Mouse (Mus musculus) heart, adult 2 months (tissue): ENCODE data around the gene Tdrd12. TPM values are rescaled to one million over a fixed set of nuclear protein-coding genes. Genes with fewer than 3 reads are reported as not detected.
A peak's percentile ranks its signal among the peaks of the same experiment; 100 is the strongest.
"Not testable (repeated sequence)": the region's sequence is repeated elsewhere in the genome, so short reads cannot be mapped to it uniquely, and the experiment has no call there.

Source experiments
- DNase-seq, 2 experiments: peaks; one replicate each; pipeline ENCODE4 v3.0.0; 2021
- H3K27ac ChIP-seq: fragments of 200-600 bp; 2 replicates; pipeline ENCODE4 v1.8.1; 2022
- H3K27me3 ChIP-seq: fragments of 200-500 bp; 2 replicates; pipeline ENCODE4 v1.6.1; 2012; ENCODE audit warnings: mild to moderate bottlenecking, low read length, inconsistent platforms, mixed read lengths; ENCODE audit not compliant: control insufficient read depth, insufficient read depth
- H3K36me3 ChIP-seq: fragments of 200-500 bp; 2 replicates; pipeline ENCODE4 v1.6.1; 2012; ENCODE audit warnings: low read length, inconsistent platforms; ENCODE audit not compliant: control insufficient read depth, insufficient read depth
- H3K4me1 ChIP-seq: fragments of 200-500 bp; 2 replicates; pipeline ENCODE4 v1.6.1; 2011; ENCODE audit warnings: low read length; ENCODE audit not compliant: control insufficient read depth, insufficient read depth
- H3K4me3 ChIP-seq: fragments of 200-600 bp; 2 replicates; pipeline ENCODE4 v1.8.1; 2022
- H3K79me2 ChIP-seq: fragments of 200-500 bp; replicated peaks from 2 replicates; pipeline ENCODE4 v1.6.1; 2012; ENCODE audit warnings: mild to moderate bottlenecking, inconsistent platforms, low read length, moderate library complexity, mixed read lengths; ENCODE audit not compliant: control insufficient read depth, insufficient read depth
- H3K9ac ChIP-seq: fragments of 200-500 bp; 2 replicates; pipeline ENCODE4 v1.6.1; 2012; ENCODE audit warnings: low read depth, mild to moderate bottlenecking, control low read depth, inconsistent platforms, low read length, mixed read lengths
- CTCF ChIP-seq: fragments of 200-600 bp; IDR thresholded peaks from 2 replicates; pipeline ENCODE4 v1.8.1; 2022; ENCODE audit warnings: antibody characterized with exemption, mild to moderate bottlenecking, moderate library complexity
- EP300 ChIP-seq: fragments of 200-500 bp; IDR thresholded peaks from 2 replicates; pipeline ENCODE4 v1.6.1; 2011; ENCODE audit warnings: low read depth, low read length, control low read depth; ENCODE audit not compliant: insufficient read depth
- POLR2A ChIP-seq: fragments of 200-500 bp; IDR thresholded peaks from 2 replicates; pipeline ENCODE4 v1.6.1; 2011; ENCODE audit warnings: mild to moderate bottlenecking, low read depth, low read length, control low read depth; ENCODE audit not compliant: insufficient read depth
- WGBS: fragments of 180-500 bp; shearing (Covaris S2); methylation state at CpG from one replicate; pipeline ENCODE4 v1.1.7; 2018; 5-methylcytosine and 5-hydroxymethylcytosine counted together
- intact Hi-C: fragments of 180-260 bp; cut with DNase I; formaldehyde crosslinking; loops from one replicate; pipeline ENCODE4 v1.15.1; 2025
- polyA plus RNA-seq: library from polyadenylated mRNA; depleted of rRNA; stranded (reverse); fragments of >200 nt; gene quantifications from 2 replicates; pipeline ENCODE4 v1.2.3, GENCODE M21; 2012
- total RNA-seq, 2 experiments: library from RNA; stranded (reverse); gene quantifications; 2 replicates each; pipeline ENCODE4 v1.2.3; 2021

The Tdrd12 gene
- total and polyA plus RNA-seq, 3 experiments, result 0.27 TPM; not detected in 2

DNA sequence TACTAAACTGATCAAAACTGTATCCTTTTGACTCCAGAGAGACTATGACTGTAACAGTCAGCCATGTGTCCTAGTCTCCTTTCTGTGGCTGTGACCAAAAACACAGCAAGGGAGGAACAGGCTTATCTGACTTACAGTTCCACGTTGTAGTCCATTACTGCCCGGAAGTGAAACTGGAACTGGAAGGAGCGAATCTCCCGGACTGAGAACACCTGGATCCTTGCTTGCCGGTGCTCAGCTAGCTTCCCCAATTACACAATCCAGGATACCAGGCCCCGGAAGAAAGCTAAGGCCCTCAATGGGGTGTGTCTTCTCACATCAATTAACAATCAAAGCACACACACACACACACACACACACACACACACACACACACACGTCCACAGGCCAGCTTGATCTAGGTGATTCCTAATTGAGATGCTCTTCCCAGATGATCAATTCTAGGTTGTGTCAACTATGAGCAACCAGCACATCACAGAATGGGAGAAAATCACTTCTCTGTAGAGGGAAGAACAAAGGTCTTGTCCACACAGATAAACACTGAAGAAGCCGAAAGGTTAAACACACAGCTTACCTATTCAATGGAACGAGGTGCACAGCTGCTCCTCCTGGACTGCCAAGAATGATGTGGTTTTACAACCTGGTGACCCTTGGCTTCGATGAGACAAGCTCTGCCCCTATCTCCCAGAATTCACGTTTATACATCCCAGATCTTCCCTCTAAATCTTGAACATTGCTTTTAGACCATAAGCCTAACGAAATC is 1.6 kb downstream of the Tdrd12 start:
- H3K27ac ChIP-seq, result no peak overlapping the region
- H3K27me3 ChIP-seq, result no peaks in the 10 kb centered on the region
- no peaks in the 10 kb centered on the region for H3K79me2 ChIP-seq
- H3K4me1 ChIP-seq, result no peaks in the 10 kb centered on the region
- intact Hi-C loops, result no loop called here
- no peak overlapping the region for H3K4me3 ChIP-seq
- no peak for TF ChIP-seq EP300
- WGBS, result 55% methylated on average over 12 of the region's 12 CpGs
- no peak overlapping the region for H3K9ac ChIP-seq
- no peak for DNase-seq
- H3K36me3 ChIP-seq, result no peaks in the 10 kb centered on the region

DNA sequence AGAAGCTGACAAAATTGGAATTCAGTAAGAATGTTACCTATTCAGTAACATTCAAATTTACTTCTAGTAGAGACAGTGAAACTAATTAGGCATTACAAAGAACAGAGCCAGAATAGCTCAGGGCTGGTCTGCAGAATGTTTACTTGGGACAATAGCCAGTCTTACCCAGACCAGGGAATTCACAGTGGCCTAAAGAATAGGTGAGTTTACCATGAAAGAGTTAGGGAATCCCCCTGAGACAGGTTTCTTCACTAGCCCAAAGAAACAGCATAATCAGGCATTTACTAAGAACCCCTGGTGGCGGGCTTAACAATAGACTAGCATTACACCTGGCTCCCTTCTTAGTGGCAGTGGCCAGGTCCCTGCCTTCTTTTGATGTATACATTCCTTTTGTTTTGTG is 7.0 kb downstream of the Tdrd12 start:
- WGBS, result 69% methylated on average over 1 of the region's 1 CpGs
- H3K9ac ChIP-seq, intact Hi-C loops, H3K27me3 ChIP-seq, H3K27ac ChIP-seq, H3K36me3 ChIP-seq, DNase-seq, H3K79me2 ChIP-seq, H3K4me3 ChIP-seq, H3K4me1 ChIP-seq: not testable (repeated sequence)

- intact Hi-C loops, result no loop called here
- no peak overlapping the region for H3K4me3 ChIP-seq
- no peaks in the 10 kb centered on the region for H3K79me2 ChIP-seq
- DNase-seq, result no peak
- H3K36me3 ChIP-seq, result no peaks in the 10 kb centered on the region
- TF ChIP-seq CTCF (no peak), POLR2A (no peak), EP300 (no peak)
- H3K27me3 ChIP-seq, result no peaks in the 10 kb centered on the region
- no peak overlapping the region for H3K27ac ChIP-seq
- H3K9ac ChIP-seq, result no peak overlapping the region
- no peaks in the 10 kb centered on the region for H3K4me1 ChIP-seq
- WGBS, result 68% methylated on average over 3 of the region's 3 CpGs
Measured at GRCm38 (mm10) chr7:35530026-35530425, 7.5 kb downstream of the Tdrd12 start.

DNA sequence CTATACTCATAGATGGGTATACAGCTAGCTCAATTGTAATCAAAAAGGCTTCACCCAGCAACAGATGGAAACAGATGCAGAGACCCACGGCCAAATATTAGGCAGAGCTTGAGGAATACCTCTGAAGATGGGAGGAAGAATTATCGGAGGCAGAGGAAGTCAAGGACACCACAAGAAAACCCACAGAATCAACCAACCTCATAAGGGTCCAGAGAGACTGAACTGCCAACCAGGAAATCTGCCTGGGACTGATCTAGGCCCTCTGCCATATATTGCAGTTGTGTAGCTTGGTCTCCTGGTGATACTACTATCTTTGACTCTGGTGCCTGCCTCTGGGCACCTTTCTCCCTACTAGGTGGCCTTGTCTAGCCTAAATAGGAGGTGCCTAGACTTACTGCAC is 10.8 kb downstream of the Tdrd12 start:
- 80% methylated on average over 2 of the region's 2 CpGs for WGBS
- Histone ChIP-seq H3K4me1 (no peaks in the 10 kb centered on the region), H3K4me3 (no peak overlapping the region), H3K36me3 (no peaks in the 10 kb centered on the region), H3K27ac (no peak overlapping the region), H3K27me3 (no peaks in the 10 kb centered on the region), H3K79me2 (no peaks in the 10 kb centered on the region), H3K9ac (no peak overlapping the region)
- TF ChIP-seq POLR2A (no peak), CTCF (no peak), EP300 (no peak)
- no peak for DNase-seq
- intact Hi-C loops, result no loop called here

DNA sequence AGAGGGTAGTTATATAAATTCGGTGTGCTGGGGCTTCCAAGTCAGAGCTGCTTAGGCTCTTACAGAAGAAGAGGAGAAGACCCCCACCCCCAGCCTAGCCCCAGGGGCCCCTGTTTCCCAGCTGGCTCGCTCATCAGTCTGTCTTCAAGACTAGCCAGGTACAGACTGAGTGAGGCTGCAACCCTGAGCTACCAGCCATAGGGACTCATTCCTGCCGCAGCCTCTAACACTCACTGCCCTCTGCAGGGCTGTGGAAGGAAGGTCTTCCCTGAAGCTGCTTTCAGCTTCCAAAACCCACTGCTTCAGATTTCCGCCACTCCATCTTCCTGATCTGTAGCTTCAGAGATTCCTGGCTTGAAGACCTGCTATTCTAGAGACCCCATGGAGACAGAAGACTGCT is 35.5 kb downstream of the Tdrd12 start:
- Histone ChIP-seq H3K79me2 (no peaks in the 10 kb centered on the region), H3K27me3 (no peaks in the 10 kb centered on the region), H3K4me3 (no peak overlapping the region), H3K9ac (no peak overlapping the region), H3K4me1 (no peaks in the 10 kb centered on the region), H3K27ac (no peak overlapping the region), H3K36me3 (no peaks in the 10 kb centered on the region)
- WGBS, result 27% methylated on average over 4 of the region's 4 CpGs
- TF ChIP-seq EP300 (no peak), CTCF (peak; percentile 45)
- no peak for DNase-seq
- intact Hi-C loops, result no loop called here

DNA sequence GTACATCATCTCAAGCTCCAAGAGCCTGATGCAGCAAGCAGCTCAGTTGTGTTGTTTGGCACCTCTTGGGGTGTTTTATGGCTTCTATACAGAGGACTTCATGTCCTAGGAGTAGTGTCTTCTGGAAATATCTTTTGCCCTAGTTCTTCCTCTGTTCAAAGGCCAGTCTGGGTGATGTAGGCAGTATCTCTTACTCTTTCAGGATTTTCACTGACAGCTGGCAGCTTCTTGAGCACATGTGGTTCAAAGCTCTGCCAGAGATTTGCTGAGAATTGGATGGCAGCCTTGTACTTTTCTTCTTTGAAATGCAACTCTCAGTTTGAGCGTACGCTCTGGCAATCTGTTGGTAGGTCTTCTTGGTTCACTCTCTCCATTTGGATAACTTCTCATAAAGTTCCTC is 40.0 kb downstream of the Tdrd12 start:
- Histone ChIP-seq H3K27ac (no peak overlapping the region), H3K9ac (no peak overlapping the region), H3K79me2 (no peaks in the 10 kb centered on the region), H3K4me3 (no peak overlapping the region), H3K36me3 (no peaks in the 10 kb centered on the region), H3K27me3 (no peaks in the 10 kb centered on the region), H3K4me1 (no peaks in the 10 kb centered on the region)
- WGBS, result 64% methylated on average over 2 of the region's 2 CpGs
- no peak for TF ChIP-seq CTCF
- TF ChIP-seq EP300, result no peak
- no peak for DNase-seq
- intact Hi-C loops, result no loop called here

GRCm38 (mm10) chr7:35491005-35491404 is 46.5 kb downstream of the Tdrd12 start:
- H3K27ac ChIP-seq, result no peak overlapping the region
- no peak for DNase-seq
- no peaks in the 10 kb centered on the region for H3K4me1 ChIP-seq
- H3K9ac ChIP-seq, result no peak overlapping the region
- intact Hi-C loops, result no loop called here
- no peak for TF ChIP-seq POLR2A
- no peak for TF ChIP-seq CTCF
- no peak for TF ChIP-seq EP300
- no peak overlapping the region for H3K4me3 ChIP-seq
- no peaks in the 10 kb centered on the region for H3K36me3 ChIP-seq
- H3K79me2 ChIP-seq, result no peaks in the 10 kb centered on the region
- no peaks in the 10 kb centered on the region for H3K27me3 ChIP-seq
- 79% methylated on average over 1 of the region's 1 CpGs for WGBS
